Mouse (Mus musculus) embryonic facial prominence, embryonic 10.5 days (tissue): Measurements from ENCODE around the gene Rnd1. TPM values are rescaled to one million over a fixed set of nuclear protein-coding genes. Genes with fewer than 3 reads are reported as not detected.

ENCODE experiments used
- DNase-seq: peaks from one replicate; pipeline ENCODE4 v3.0.0-alpha.2; 2017; ENCODE audit warnings: low spot score
- H3K27ac ChIP-seq: fragments of 300-500 bp; sonication (generic); replicated peaks from 2 replicates; pipeline ENCODE4 v1.5.1; 2016; ENCODE audit warnings: mild to moderate bottlenecking
- H3K27me3 ChIP-seq: fragments of 300-500 bp; sonication (generic); replicated peaks from 2 replicates; pipeline ENCODE4 v1.6.1; 2016; ENCODE audit warnings: low read depth, mild to moderate bottlenecking; ENCODE audit not compliant: poor library complexity, severe bottlenecking
- H3K36me3 ChIP-seq: fragments of 300-500 bp; sonication (generic); replicated peaks from 2 replicates; pipeline ENCODE4 v1.6.1; 2016; ENCODE audit warnings: mild to moderate bottlenecking, moderate library complexity
- H3K4me1 ChIP-seq: fragments of 300-500 bp; sonication (generic); 2 replicates; pipeline ENCODE4 v1.6.1; 2016
- H3K4me3 ChIP-seq: fragments of 300-500 bp; sonication (generic); 2 replicates; pipeline ENCODE4 v1.5.1; 2016; ENCODE audit warnings: mild to moderate bottlenecking, moderate library complexity
- H3K9me3 ChIP-seq: fragments of 300-500 bp; sonication (generic); 2 replicates; pipeline ENCODE4 v1.6.1; 2016; ENCODE audit warnings: mild to moderate bottlenecking
- WGBS: fragments of 180-500 bp; shearing (Covaris S2); methylation state at CpG from one replicate; pipeline ENCODE4 v1.1.7; 2016; 5-methylcytosine and 5-hydroxymethylcytosine counted together
- polyA plus RNA-seq: library from polyadenylated mRNA; unstranded; fragments of >200 nt; fragmentation: Nextera tagmentation; extraction: Ambion mirVana; gene quantifications from 2 replicates; pipeline ENCODE4 v1.2.1, GENCODE M21; 2016

Gene Rnd1
- polyA plus RNA-seq: 0.88 and 1.5 TPM in 2 replicates

GRCm38 (mm10) chr15:98676940-98677728 lies at the start of gene Rnd1:
Rnd1 (minus strand) TSS chr15:98677461.
- peak; percentile 87 for DNase-seq
- peaks cover 78% of the 10 kb centered on the region for H3K27me3 ChIP-seq
- H3K36me3 ChIP-seq: no peaks in the 10 kb centered on the region
- H3K27ac ChIP-seq: no peak within 1 kb of the TSS
- no peaks in the 10 kb centered on the region for H3K9me3 ChIP-seq
- H3K4me1 ChIP-seq: peaks cover 41% of the 10 kb centered on the region
- peak within 1 kb of the TSS; percentile 62 for H3K4me3 ChIP-seq
- under 1% methylated on average over 37 of the region's 37 CpGs for WGBS

DNA sequence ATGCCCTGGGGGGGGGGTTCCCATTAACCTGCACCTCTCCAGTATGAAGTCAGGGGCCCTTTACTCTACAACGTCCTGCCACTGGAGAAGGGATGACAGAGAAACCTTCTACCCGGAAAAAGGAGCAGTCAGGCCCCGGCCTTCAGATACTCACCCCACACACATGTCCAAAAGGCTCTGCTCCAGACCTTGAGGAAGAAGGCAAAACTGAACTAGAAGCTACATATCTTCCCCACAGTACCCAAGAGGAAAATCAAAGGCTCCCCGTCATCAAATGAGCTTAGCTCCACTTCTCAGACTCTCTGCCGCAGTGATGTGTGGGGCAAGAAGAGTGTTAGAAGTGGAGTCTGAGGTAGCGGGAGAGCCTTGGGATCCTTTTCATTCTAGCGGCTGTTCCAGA lies 49.5 kb upstream of the Rnd1 start:
- Histone ChIP-seq H3K4me3 (peak overlapping the region; percentile 65), H3K9me3 (no peaks in the 10 kb centered on the region), H3K36me3 (no peaks in the 10 kb centered on the region), H3K4me1 (peaks cover 64% of the 10 kb centered on the region), H3K27ac (peak overlapping the region; percentile 76; the same call in 1 of the 2 replicates), H3K27me3 (peaks cover 20% of the 10 kb centered on the region)
- WGBS: 42% methylated on average over 7 of the region's 7 CpGs
- DNase-seq: peak; percentile 6

GRCm38 (mm10) chr15:98726079-98726478 lies 48.8 kb upstream of the Rnd1 start:
- Histone ChIP-seq H3K36me3 (no peaks in the 10 kb centered on the region), H3K4me1 (peaks cover 64% of the 10 kb centered on the region), H3K9me3 (no peaks in the 10 kb centered on the region), H3K4me3 (peak overlapping the region; percentile 65; the same call in 1 of the 2 replicates), H3K27ac (no peak overlapping the region), H3K27me3 (peaks cover 20% of the 10 kb centered on the region)
- WGBS: 78% methylated on average over 4 of the region's 4 CpGs
- no peak for DNase-seq

DNA sequence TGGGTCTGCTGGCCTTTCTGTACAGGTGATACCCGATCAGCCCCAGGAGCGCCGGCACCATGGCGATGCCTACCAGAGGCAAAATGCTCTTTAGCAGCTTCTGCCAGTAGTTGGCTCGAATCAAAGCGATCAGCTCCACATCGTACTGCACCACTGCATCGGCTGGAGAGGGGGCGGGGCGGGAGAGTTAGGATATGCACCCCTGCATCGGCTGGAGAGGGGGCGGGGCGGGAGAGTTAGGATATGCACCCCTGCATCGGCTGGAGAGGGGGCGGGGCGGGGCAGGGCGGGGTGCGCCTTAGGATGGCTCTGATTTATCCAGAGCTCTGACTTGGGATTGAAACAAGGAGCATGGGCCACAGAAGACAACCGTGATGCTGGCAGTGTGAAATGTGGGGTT lies 47.2 kb upstream of the Rnd1 start:
- Histone ChIP-seq H3K27me3 (peaks cover 20% of the 10 kb centered on the region), H3K27ac (no peak overlapping the region), H3K4me1 (peaks cover 62% of the 10 kb centered on the region), H3K9me3 (no peaks in the 10 kb centered on the region), H3K4me3 (peak overlapping the region; percentile 36; the same call in 1 of the 2 replicates), H3K36me3 (no peaks in the 10 kb centered on the region)
- WGBS: 40% methylated on average over 19 of the region's 19 CpGs
- no peak for DNase-seq

DNA sequence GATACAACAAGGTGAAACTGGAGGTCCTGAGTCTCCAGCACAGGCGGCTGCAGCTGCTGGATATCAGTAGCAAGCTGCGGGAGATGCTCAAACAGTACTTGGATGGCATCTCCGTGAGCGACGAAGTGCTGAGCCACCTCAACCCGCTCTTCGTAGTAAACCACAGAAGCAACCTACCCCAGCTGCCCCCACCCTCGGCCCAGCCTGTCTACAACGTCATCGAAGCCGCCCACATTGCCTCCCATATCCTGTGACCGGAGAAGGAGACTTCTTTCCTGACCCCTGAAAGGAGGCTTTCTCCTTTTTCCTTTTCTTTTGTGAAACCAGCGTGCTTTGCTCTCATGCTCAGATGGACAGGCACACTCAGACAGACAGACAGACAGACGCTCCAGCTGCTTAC lies 45.6 kb upstream of the Rnd1 start:
- Histone ChIP-seq H3K4me1 (peaks cover 46% of the 10 kb centered on the region), H3K27me3 (peaks cover 20% of the 10 kb centered on the region), H3K4me3 (no peak overlapping the region), H3K9me3 (no peaks in the 10 kb centered on the region), H3K36me3 (no peaks in the 10 kb centered on the region), H3K27ac (no peak overlapping the region; the same call in 1 of the 2 replicates)
- DNase-seq: no peak
- WGBS: 64% methylated on average over 14 of the region's 14 CpGs

GRCm38 (mm10) chr15:98722191-98722590 lies 44.9 kb upstream of the Rnd1 start:
- no peak overlapping the region for H3K4me3 ChIP-seq
- WGBS: 86% methylated on average over 8 of the region's 8 CpGs
- peaks cover 39% of the 10 kb centered on the region for H3K4me1 ChIP-seq
- H3K36me3 ChIP-seq: no peaks in the 10 kb centered on the region
- no peak overlapping the region; the same call in 1 of the 2 replicates for H3K27ac ChIP-seq
- peaks cover 20% of the 10 kb centered on the region for H3K27me3 ChIP-seq
- no peak for DNase-seq
- no peaks in the 10 kb centered on the region for H3K9me3 ChIP-seq

DNA sequence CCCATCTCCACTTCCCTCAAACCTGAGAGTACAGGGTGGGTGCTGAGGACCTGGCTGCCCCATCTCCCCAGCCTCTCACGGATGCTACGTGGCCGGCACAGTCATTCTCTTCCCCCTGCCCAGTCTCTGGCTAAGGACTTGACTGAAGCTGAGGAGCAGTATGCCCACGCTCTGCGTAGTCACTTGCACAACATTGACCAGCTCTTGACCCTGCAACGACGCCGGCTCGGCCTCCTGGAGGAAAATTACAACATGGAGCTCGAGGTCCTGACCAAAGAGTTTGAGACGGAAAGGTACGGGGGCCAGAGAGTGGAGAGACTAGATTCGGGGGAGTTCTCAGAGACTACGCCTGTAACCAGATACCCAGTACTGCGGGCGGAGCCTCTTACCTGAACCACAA lies 40.0 kb upstream of the Rnd1 start:
- peaks cover 2% of the 10 kb centered on the region for H3K4me1 ChIP-seq
- no peak overlapping the region for H3K27ac ChIP-seq
- H3K9me3 ChIP-seq: no peaks in the 10 kb centered on the region
- 66% methylated on average over 16 of the region's 16 CpGs for WGBS
- H3K36me3 ChIP-seq: no peaks in the 10 kb centered on the region
- no peak overlapping the region for H3K4me3 ChIP-seq
- DNase-seq: no peak
- H3K27me3 ChIP-seq: no peaks in the 10 kb centered on the region; the same call in 1 of the 2 replicates

- peaks cover 10% of the 10 kb centered on the region for H3K27me3 ChIP-seq
- H3K27ac ChIP-seq: no peak overlapping the region
- H3K36me3 ChIP-seq: no peaks in the 10 kb centered on the region
- H3K4me1 ChIP-seq: no peaks in the 10 kb centered on the region
- no peaks in the 10 kb centered on the region for H3K9me3 ChIP-seq
- WGBS: 79% methylated on average over 5 of the region's 5 CpGs
- no peak for DNase-seq
- H3K4me3 ChIP-seq: no peak overlapping the region
Observed at GRCm38 (mm10) chr15:98714230-98714652, 37.0 kb upstream of the Rnd1 start.

DNA sequence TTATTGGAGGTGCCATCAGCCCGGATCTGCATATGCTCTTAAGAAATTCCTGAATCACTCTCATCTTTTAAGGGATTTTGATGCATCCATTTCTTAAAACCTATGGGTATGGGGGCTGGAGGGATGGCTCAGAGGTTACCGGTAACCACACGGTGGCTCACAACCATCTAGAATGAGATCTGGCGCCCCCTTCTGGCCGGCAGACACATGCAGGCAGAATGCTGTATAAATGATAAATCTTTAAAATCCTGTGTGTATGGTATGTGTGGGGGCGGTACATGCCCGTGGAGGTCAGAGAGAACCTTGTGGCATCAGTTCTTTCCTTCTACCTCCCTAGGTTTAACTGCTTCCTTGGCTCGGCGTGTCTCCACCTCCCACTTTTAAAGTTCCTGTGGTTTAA lies 33.2 kb upstream of the Rnd1 start:
- no peaks in the 10 kb centered on the region for H3K36me3 ChIP-seq
- H3K27me3 ChIP-seq: peaks cover 19% of the 10 kb centered on the region
- no peak overlapping the region for H3K27ac ChIP-seq
- 16% methylated on average over 9 of the region's 9 CpGs for WGBS
- peak; percentile 84 for DNase-seq
- H3K4me3 ChIP-seq: no peak overlapping the region
- no peaks in the 10 kb centered on the region for H3K9me3 ChIP-seq
- H3K4me1 ChIP-seq: peaks cover 4% of the 10 kb centered on the region

GRCm38 (mm10) chr15:98707766-98708372 lies 30.6 kb upstream of the Rnd1 start, which contains the start of gene Ccdc65:
Ccdc65 (plus strand) TSS chr15:98708207.
- H3K27me3 ChIP-seq: peaks cover 44% of the 10 kb centered on the region
- WGBS: 19% methylated on average over 16 of the region's 16 CpGs
- peak within 1 kb of the TSS; percentile 52 for H3K4me3 ChIP-seq
- no peak within 1 kb of the TSS for H3K27ac ChIP-seq
- peaks cover 4% of the 10 kb centered on the region for H3K4me1 ChIP-seq
- peak; percentile 85 for DNase-seq
- H3K9me3 ChIP-seq: no peaks in the 10 kb centered on the region
- H3K36me3 ChIP-seq: no peaks in the 10 kb centered on the region

- Histone ChIP-seq H3K9me3 (no peaks in the 10 kb centered on the region), H3K36me3 (no peaks in the 10 kb centered on the region), H3K4me3 (no peak overlapping the region), H3K27me3 (peaks cover 70% of the 10 kb centered on the region), H3K27ac (no peak overlapping the region), H3K4me1 (peaks cover 9% of the 10 kb centered on the region)
- 64% methylated on average over 9 of the region's 9 CpGs for WGBS
- no peak for DNase-seq
Observed at GRCm38 (mm10) chr15:98704312-98704711, 27.1 kb upstream of the Rnd1 start.

DNA sequence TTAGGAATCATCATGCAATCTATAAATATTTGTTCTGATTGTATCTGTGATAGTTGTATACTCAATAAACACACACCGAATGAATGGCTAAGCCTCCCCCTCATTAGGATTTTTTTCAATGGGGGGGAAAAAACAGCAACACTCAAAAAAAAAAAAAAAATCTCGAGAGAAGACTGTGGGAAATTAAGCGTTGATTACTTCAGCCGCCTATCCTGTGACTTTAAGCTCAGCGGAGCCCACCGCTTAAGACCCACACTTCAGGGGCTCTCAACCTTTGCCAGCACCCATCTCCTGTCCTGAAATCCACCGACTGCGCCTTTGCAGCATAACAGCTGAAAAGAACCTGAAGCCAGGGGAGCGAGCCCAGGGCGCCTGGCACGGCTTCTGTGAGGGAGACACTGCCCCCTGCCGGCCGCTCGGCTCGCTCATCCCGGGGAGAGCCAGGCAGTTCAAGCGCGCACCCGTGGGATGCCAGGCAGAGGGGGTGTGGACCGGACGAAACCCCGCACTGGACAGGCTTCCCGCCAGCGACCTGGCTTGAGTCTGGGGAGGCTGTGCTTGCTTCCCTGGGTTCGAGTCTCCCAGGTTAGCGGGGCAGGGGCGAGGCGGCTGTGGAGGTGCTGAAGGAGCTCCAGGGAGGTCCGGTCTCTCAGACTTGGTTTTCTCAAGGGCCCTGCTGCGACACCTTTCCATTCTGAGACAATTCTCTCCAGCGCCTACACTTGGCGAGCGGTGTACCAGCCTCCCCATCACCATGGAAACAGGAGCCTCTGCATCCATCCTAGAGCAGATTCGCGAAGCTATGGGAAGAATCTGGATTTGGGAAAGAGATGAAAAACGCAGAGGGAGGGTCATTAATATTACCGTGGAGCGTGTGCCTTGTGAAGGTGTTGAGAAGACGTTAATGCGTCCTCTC lies 22.2 kb upstream of the Rnd1 start:
- Histone ChIP-seq H3K27ac (no peak overlapping the region; the same call in 1 of the 2 replicates), H3K4me1 (peaks cover 10% of the 10 kb centered on the region), H3K27me3 (peaks cover 57% of the 10 kb centered on the region), H3K9me3 (no peaks in the 10 kb centered on the region), H3K36me3 (no peaks in the 10 kb centered on the region), H3K4me3 (peak overlapping the region; percentile 52)
- WGBS: 7% methylated on average over 40 of the region's 40 CpGs
- DNase-seq: peak; percentile 93
